Mouse (Mus musculus): ENCODE results near the gene Nav2.

DNA sequence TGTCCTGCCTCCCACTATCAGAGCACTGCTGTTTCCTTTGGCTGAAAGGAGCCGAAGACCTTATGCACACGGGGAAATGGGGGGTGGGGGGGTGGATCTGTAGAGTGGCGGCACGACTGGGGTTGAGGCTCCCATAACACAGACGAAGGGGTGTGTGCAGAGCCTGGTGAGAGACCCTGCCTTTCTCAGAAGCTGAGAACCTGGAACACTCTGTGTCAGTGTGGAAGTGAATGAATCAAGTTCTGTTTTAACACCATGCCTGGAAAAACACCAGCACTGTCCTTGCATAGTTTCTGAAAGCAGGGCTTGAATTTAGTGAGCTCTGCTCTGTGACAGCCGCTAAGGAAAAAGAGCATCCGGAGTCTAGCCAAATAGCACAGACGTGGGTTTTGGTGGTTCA lies 379.7 kb downstream of the Nav2 start:
- TF ChIP-seq CTCF (IDR thresholded peaks at IDR 0.05; ENCODE audit: low read depth, low read length) (no peak), POLR2A (IDR thresholded peaks at IDR 0.05; ENCODE audit: insufficient read depth, low read length) (no peak), EP300 (IDR thresholded peaks at IDR 0.05; ENCODE audit: insufficient read depth, low read depth, low read length) (no peak)

Measured in ES-Bruce4 (cell line).